Mouse (Mus musculus) hindbrain, postnatal 0 days (tissue): ENCODE measurements around the gene Bicc1. TPM values are rescaled to one million over a fixed set of nuclear protein-coding genes. Genes with fewer than 3 reads are reported as not detected.
A peak's percentile ranks its signal among the peaks of the same experiment; 100 is the strongest.

Experiments
- ATAC-seq: fragments of 200-750 bp; cut with Nextera tagmentation; 2 replicates; pipeline ENCODE4 v1.8.0; 2017; ENCODE audit warnings: mild to moderate bottlenecking, moderate TSS enrichment, moderate library complexity
- DNase-seq: peaks from one replicate; pipeline ENCODE4 v3.0.0-alpha.2; 2015; ENCODE audit warnings: low spot score
- H3K27ac ChIP-seq: fragments of 300-500 bp; sonication (generic); 2 replicates; pipeline ENCODE4 v1.5.1; 2014; ENCODE audit warnings: mild to moderate bottlenecking
- H3K27me3 ChIP-seq: fragments of 300-500 bp; sonication (generic); 2 replicates; pipeline ENCODE4 v1.6.1; 2014; ENCODE audit warnings: low read length, mixed read lengths; ENCODE audit not compliant: insufficient read depth
- H3K36me3 ChIP-seq: fragments of 300-500 bp; sonication (generic); 2 replicates; pipeline ENCODE4 v1.6.1; 2014; ENCODE audit warnings: low read length, mixed read lengths; ENCODE audit not compliant: insufficient read depth
- H3K4me1 ChIP-seq: fragments of 300-500 bp; sonication (generic); 2 replicates; pipeline ENCODE4 v1.6.1; 2014; ENCODE audit warnings: antibody characterized with exemption, low read length, mixed read lengths; ENCODE audit not compliant: insufficient read depth
- H3K4me2 ChIP-seq: fragments of 300-500 bp; sonication (generic); 2 replicates; pipeline ENCODE4 v1.6.1; 2014; ENCODE audit warnings: low read depth, mild to moderate bottlenecking, low read length, moderate library complexity, mixed read lengths
- H3K4me3 ChIP-seq: fragments of 300-500 bp; sonication (generic); 2 replicates; pipeline ENCODE4 v1.5.1; 2014; ENCODE audit warnings: low read length
- H3K9ac ChIP-seq: fragments of 300-500 bp; sonication (generic); replicated peaks from 2 replicates; pipeline ENCODE4 v1.6.1; 2014; ENCODE audit warnings: mild to moderate bottlenecking, low read length, moderate library complexity, mixed read lengths
- H3K9me3 ChIP-seq: fragments of 300-500 bp; sonication (generic); 2 replicates; pipeline ENCODE4 v1.6.1; 2016; ENCODE audit warnings: low read length, mixed read lengths
- CTCF ChIP-seq: IDR thresholded peaks from 2 replicates; pipeline ENCODE4 v1.5.1; 2016; ENCODE audit warnings: antibody characterized with exemption, control low read depth, low read depth
- WGBS: fragments of 180-500 bp; shearing (Covaris S2); extraction: QIAGEN DNeasy Blood & Tissue Kit; methylation state at CpG from one replicate; pipeline ENCODE4 v1.1.7; 2014; 5-methylcytosine and 5-hydroxymethylcytosine counted together
- polyA plus RNA-seq: library from polyadenylated mRNA; unstranded; fragments of >200 nt; fragmentation: Nextera tagmentation; extraction: Ambion mirVana; gene quantifications from 2 replicates; pipeline ENCODE4 v1.2.1, GENCODE M21; 2015
- total RNA-seq: library from RNA; depleted of rRNA; stranded (reverse); fragments of >200 nt; gene quantifications from 2 replicates; pipeline ENCODE4 v1.2.3, GENCODE M21; 2014

Gene Bicc1
- total and polyA plus RNA-seq, 2 experiments from 2014 or later: 5.1 to 6.5 TPM

DNA sequence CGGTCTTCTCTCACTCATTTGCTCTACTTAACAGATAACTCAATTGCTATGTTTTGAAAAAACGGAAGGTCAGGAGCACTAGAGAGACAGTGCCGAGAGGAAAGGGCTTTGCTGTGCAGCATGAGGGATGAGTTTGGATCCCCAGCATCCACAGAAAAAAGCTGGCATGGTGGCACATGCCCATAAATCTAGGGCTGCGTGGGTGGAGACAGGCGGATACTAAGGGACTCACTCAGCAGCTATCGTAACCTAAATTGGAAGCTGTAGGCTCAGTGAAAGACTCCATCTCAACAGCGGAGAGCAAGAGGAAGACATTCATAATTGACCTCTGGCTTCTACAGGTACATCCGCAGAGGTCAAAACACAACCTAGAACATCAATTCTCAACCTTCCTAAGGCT lies 179.8 kb downstream of the Bicc1 start:
- TF ChIP-seq CTCF: no peak
- H3K27ac ChIP-seq: no peak overlapping the region
- H3K4me2 ChIP-seq: no peak overlapping the region
- H3K4me1 ChIP-seq: 0 out of 2 replicates have a peak, but pooled peaks cover 3% of the 10 kb centered on the region
- H3K4me3 ChIP-seq: no peak overlapping the region
- H3K27me3 ChIP-seq: no peaks in the 10 kb centered on the region
- ATAC-seq (no peak), DNase-seq (no peak)
- 94% methylated on average over 8 of the region's 8 CpGs for WGBS
- H3K9ac ChIP-seq: no peak overlapping the region
- no peaks in the 10 kb centered on the region for H3K36me3 ChIP-seq
- H3K9me3 ChIP-seq: no peaks in the 10 kb centered on the region

GRCm38 (mm10) chr10:70977141-70977540 lies 182.4 kb downstream of the Bicc1 start:
- Histone ChIP-seq H3K9me3 (no peaks in the 10 kb centered on the region), H3K27me3 (no peaks in the 10 kb centered on the region), H3K4me2 (no peak overlapping the region), H3K4me3 (no peak overlapping the region), H3K36me3 (no peaks in the 10 kb centered on the region), H3K4me1 (0 out of 2 replicates have a peak, but pooled peaks cover 3% of the 10 kb centered on the region), H3K9ac (no peak overlapping the region), H3K27ac (no peak overlapping the region)
- TF ChIP-seq CTCF: no peak
- WGBS: 70% methylated on average over 6 of the region's 6 CpGs
- DNase-seq (no peak), ATAC-seq (no peak)

DNA sequence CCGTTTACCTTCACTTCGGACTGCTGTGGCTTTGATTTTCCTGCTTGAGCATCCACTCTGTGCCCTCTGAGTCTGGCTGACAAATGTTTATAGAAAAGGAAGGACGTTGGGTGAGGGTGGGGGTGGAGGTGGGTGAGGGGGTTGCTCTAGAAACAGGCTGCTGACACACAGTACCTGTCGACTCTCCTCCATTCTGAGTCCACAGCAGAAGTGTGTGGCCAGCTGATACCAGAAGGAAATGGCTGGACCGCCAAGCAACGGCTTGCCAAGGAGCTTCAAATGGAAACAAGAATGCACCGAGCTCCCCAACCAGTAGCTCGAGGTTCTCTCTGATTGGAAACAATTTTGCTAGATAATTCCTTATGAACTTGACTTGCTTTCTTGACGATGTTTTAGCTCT lies 182.9 kb downstream of the Bicc1 start:
- Histone ChIP-seq H3K36me3 (no peaks in the 10 kb centered on the region), H3K27me3 (no peaks in the 10 kb centered on the region), H3K4me1 (0 out of 2 replicates have a peak, but pooled peaks cover 3% of the 10 kb centered on the region), H3K4me2 (no peak overlapping the region), H3K4me3 (no peak overlapping the region), H3K9me3 (no peaks in the 10 kb centered on the region), H3K27ac (no peak overlapping the region), H3K9ac (no peak overlapping the region)
- 72% methylated on average over 9 of the region's 9 CpGs for WGBS
- DNase-seq (no peak), ATAC-seq (no peak)
- TF ChIP-seq CTCF: no peak

- no peak for TF ChIP-seq CTCF
- H3K4me3 ChIP-seq: no peak overlapping the region
- H3K9ac ChIP-seq: no peak overlapping the region
- H3K4me2 ChIP-seq: no peak overlapping the region
- H3K9me3 ChIP-seq: no peaks in the 10 kb centered on the region
- no peaks in the 10 kb centered on the region for H3K4me1 ChIP-seq
- DNase-seq (peak; percentile 49), ATAC-seq (no peak)
- 61% methylated on average over 11 of the region's 11 CpGs for WGBS
- no peaks in the 10 kb centered on the region for H3K36me3 ChIP-seq
- no peaks in the 10 kb centered on the region for H3K27me3 ChIP-seq
- no peak overlapping the region for H3K27ac ChIP-seq
These were observed 188.3 kb downstream of the Bicc1 start for GRCm38 (mm10) chr10:70971156-70971555.

GRCm38 (mm10) chr10:70968848-70969683 lies 190.4 kb downstream of the Bicc1 start:
- Histone ChIP-seq H3K9ac (no peak overlapping the region), H3K4me1 (no peaks in the 10 kb centered on the region), H3K27me3 (no peaks in the 10 kb centered on the region), H3K4me2 (no peak overlapping the region), H3K4me3 (no peak overlapping the region), H3K9me3 (no peaks in the 10 kb centered on the region), H3K27ac (no peak overlapping the region), H3K36me3 (no peaks in the 10 kb centered on the region)
- ATAC-seq: no peak
- no peak for TF ChIP-seq CTCF
- no peak for DNase-seq
- WGBS: 76% methylated on average over 13 of the region's 13 CpGs

GRCm38 (mm10) chr10:70966642-70967345 lies 192.7 kb downstream of the Bicc1 start:
- no peak overlapping the region for H3K4me3 ChIP-seq
- no peaks in the 10 kb centered on the region for H3K4me1 ChIP-seq
- H3K36me3 ChIP-seq: no peaks in the 10 kb centered on the region
- peak; percentile 53 for DNase-seq
- H3K9ac ChIP-seq: no peak overlapping the region
- no peak overlapping the region for H3K27ac ChIP-seq
- TF ChIP-seq CTCF: peak; percentile 13; the same call in 1 of the 2 replicates
- H3K9me3 ChIP-seq: no peaks in the 10 kb centered on the region
- H3K27me3 ChIP-seq: no peaks in the 10 kb centered on the region
- no peak overlapping the region for H3K4me2 ChIP-seq
- ATAC-seq: no peak
- 63% methylated on average over 16 of the region's 16 CpGs for WGBS
